Mouse (Mus musculus) gastrocnemius, adult 8-10 months (tissue): ENCODE data around the gene Prkca. TPM values are rescaled to one million over a fixed set of nuclear protein-coding genes. Genes with fewer than 3 reads are reported as not detected.

Experiments used
- DNase-seq, 2 experiments: peaks; one replicate each; pipeline ENCODE4 v3.0.0; 2022; ENCODE audit warnings: low spot score in 2 of 2
- total RNA-seq, 4 experiments: library from RNA; stranded (reverse); gene quantifications; 2 replicates each; pipeline ENCODE4 v1.2.4; 2022

Gene Prkca
- total RNA-seq, 4 experiments from 2014 or later: 50.1 to 62.0 (median 55.0) TPM

DNA sequence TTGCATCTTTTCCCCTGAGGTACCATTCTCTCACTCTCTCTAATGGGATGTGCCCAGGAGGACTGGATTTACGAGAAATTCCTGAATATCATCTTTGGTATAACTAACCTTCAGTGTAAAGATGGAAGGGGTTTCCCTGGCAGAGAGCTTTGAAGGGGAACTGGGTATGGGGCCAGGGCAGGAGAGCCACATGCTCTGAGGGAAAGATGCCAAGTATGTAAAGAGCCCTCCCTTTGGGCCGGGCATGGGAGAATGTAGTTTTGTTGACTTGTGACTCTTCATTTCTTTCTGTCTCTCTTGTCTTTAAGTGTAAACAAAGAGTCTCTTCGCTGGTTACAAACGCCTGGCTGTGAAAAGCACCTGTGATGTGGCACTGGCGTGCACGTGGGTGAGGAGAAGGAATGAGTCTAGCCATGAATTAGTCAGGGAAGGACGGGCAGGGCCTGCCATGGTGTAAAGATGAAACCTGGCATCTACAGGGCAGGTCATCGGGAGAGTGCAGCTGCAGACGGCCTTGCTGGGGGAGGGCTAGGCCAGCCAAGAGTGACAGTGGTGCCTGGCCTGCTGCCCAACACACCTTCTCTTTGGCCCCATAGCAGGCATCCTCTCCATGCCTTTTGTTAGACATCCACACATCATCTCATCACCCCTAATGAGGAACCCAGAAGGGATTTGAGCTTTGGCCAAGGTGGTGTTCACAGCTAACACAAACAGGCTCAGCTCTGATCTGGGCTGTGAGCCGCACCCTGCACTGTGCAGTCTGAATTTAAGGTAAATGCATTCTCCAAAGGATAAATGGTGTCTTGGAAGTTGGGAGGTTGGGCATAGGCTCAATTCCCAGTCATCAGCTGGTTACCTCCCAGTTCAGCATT, 388.3 kb downstream of the Prkca start:
- no peak for DNase-seq

DNA sequence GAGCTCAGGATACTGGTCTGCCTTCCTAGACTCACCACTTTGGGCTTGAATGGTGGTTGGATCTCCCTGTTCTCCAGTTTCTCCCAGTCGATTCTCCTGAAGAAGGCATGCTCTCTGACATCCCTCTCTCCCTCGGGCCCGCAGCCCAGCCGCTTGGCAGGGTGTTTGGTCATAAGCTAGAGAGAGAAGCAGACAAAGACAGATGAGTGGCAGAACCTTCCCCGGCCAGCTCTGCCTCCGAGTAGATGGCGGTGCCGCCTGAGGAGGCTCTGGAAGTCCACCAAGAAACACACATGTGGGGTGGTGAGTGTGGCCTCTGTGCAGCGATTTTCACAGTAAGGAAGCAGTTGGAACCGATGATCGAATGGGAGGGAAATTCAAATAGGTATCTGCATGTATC, 392.3 kb downstream of the Prkca start:
- no peak for DNase-seq

DNA sequence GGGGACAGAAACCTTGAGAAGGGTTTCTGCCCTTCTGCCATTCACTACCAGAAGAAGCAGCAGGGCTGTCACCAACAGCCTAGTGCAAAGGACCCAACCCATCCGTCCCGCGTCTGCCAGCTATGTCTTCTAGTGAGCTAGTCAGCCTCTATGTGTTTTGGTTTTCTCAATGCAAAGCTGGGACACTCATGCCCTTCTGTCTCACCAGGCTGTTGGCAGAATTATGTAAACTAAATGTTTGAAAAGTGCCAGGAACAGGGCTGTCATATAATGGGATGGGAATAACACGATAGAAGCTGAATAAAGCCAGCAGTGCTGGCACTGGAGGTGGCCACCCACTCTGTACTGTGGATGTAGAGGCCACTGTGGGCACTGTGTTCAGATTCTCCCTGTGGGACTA, 393.1 kb downstream of the Prkca start:
- DNase-seq: no peak

DNA sequence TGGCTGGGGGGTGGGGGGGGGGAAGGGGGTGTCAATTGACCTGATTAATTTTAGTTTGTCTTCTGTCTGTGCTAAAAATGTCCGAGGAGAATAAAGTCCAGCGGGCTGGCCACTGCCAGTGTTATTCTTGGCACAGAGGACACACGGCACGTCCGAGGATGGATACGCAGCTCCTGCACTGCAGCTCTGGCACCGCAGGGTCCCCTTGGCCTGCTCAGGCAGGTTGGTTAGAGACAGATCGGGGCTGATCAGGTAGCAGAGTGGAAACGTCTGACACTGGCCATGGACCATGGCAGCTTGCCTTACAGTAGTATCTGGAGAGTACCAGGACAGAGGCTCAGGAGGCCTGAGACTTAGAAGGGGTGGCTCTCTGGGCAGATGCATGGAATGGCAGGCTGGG, 393.5 kb downstream of the Prkca start:
- peak; percentile 29 to 54 for DNase-seq

DNA sequence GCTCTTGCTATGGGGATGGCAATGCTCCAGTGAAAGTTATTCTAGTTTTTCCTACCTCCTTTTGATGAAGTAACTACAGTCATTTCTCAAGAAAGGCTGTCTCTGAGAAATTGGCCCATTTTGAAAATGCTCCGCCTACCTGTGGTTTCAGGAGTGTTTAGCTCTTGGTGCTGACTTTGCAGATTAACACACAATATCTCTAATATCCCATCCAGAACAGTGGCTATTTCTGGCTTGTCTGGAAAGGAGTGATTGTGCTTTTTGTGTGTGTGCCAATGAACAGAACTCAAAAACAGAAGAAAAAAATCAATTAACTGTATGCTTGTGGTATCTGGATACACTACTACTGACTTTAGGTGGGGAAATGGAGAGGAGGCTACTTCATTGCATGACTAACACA, 395.8 kb downstream of the Prkca start:
- no peak for DNase-seq

DNA sequence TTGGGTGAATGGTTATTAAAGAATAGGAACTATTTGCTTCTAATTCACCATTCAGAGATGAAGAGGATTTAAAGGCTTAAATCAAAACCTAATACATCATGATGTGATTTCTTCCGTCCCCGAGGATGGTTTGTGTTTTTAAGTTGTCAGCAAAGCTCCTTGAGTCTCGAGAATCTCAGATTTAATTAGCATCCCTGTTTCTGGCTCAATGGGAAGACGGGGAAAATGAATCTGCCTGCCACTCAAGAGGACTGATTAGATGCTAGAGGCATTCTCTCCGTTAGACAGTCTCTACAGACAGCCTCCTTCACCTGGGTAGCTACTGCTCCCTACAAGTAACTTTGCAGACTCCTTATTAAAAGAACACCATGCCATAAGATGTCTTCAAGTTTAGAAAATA, 396.9 kb downstream of the Prkca start:
- no peak for DNase-seq

DNA sequence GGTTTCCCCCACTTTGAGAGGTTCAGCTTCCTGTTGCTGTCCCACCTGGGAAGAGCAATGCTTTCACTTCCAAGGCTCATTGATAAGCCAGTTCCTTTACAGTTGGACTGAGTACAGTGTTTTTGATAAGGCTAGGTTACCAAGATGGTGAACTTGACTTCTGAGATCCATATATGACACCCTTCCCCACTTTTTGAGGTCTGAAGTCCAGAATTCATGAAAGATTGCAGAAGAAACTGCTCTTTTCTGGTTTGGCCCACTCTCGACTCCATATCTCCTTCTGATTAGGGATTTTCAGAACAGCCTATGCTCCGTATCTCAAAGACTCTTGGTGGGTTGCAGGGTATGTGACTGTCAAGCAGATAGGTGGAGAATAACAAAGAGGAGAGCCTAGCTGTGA, 406.8 kb downstream of the Prkca start:
- no peak for DNase-seq

DNA sequence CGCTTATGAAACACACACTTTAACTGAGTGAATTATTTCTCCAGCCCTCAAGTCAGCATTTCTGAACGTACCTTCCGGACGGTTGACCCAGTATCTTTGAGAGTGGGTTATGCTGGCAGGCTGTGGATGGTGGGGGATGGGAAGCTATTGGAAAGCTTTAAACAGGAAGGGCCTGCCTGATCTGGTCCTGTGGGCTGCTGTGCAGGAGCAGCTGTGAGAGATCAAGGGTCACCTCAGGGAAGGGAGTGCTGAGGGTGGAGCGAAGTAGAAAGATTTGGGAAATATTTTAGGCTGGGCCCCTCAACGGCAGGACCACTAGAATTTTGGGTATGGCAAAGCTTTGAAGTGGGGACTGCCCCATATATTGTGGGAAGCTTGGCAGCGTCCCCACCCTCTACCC, 412.0 kb downstream of the Prkca start:
- DNase-seq: no peak

DNA sequence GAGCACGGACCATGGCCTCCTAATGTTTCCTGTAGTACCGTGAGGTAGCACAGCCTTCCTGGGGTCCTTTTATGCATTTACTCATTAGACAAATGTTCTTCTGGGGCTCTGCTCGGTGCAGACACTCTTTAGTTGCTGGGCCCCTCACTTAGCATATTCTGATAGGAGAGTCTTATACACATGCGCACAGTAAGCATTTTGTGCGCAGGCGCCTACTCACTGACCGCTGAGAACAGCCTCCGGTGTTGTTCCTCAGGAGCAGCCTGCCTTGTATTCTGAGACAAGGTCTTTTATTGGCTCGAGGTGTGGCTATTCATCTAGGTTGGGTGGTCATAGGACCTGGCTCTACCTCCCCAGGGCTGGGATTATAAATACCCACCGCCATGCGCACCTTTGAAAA, 412.4 kb downstream of the Prkca start:
- no peak for DNase-seq

DNA sequence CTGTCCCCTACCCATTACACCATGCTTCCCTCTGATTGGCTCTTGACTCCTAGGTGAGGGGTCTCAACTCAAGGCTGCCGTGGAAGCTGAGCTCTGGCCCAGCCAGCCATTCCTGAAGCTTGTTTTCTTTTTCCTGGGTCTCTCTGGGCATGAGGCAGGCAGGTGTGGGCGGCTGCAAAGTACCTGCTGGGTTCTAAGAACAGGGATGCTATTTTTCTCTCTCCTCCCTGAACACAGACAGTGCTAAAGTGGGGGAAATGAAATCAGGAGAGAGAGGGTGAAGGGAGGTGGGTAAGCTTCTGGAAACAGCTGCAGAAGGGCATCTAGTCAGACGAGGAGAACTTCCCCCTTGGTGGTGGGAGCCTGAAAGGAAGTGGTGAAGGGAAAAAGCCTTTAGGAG, 414.0 kb downstream of the Prkca start:
- DNase-seq: no peak

DNA sequence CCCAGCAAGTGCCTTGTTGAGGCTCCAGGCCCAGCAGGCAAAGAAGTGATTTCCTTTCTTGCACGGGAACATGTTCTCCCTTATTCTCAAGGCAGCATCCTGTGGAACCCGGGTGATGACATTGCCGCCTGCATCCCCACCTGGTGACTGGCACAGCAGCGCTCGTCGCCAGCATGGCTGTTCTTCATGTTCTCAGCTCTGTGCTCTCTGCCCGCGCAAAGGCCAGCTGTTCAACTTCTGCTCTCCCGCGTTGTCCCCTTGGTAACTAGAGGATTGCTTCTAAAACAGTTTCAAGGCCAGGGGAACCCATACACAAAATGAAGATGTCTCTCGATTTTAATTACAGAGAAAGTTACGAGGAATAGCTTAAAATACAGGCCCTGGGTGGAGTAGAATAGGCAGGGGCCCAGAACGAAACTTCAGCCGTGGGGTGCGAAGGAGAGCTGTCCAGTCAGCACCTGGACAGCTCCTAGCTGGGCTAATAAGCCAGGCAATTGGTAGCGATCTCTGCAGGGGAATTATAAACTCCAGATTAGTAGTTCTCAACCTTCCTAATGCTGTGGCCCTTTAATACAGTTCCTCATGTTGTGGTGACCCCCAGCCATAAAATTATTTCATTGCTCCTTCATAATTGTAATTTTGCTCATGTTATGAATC, 423.7 kb downstream of the Prkca start:
- no peak for DNase-seq

DNA sequence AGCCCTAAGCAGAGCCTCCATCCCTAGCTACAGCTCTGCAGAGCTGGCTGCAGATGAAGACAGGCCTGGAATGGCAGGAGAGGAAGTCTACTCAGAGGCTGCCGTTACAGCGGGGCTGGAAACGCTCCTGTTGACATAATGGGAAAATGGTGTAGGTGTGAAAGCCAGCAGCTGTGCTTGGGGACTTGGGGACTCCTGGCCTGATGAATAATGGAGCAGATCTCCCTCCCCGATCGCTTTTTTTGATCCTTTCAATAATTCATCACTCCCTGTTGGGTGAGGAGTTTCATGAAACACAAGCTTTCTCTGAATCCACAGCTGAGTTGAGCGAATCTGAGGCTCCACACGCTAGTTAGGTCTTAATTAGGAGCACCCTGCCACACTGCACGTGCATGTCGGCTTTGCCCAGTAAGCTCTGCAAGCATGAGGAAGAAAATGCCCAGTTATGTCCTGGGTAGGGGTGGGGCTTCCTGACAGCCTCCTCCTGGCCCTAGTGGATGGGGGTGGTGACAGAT, 425.9 kb downstream of the Prkca start:
- DNase-seq: no peak

DNA sequence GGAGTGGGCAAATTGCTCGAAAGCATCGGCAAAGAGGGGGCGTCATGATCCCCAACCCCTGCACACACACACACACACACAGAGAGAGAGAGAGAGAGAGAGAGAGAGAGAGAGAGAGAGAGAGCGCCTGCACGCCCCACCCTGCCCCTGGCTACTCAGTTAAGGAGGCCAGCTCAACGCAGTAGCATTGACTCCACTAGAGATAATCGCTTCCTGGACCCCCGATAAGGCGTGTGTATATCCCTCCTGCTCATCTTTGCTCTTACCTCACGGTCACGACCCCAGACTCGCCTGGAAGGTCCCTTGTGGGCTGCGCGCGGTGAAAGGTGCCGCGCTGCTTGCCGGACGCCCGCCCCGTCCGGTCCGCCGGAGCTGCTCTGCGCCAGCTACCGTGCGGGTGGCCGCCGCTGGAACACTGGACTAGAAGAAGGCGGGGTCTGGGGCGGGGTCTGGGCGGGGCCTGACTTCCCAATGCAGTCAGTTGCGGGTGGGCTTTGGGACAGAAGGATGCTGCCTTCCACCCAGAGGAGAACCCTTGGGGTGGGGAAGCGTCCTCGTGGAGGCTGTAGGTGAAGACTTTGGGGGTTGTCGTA, 429.0 kb downstream of the Prkca start, which contains the start of gene Cacng5:
Gene Cacng5, minus strand, starts transcription at position 422 of the 593 bp plus-strand sequence.
- DNase-seq: no peak

DNA sequence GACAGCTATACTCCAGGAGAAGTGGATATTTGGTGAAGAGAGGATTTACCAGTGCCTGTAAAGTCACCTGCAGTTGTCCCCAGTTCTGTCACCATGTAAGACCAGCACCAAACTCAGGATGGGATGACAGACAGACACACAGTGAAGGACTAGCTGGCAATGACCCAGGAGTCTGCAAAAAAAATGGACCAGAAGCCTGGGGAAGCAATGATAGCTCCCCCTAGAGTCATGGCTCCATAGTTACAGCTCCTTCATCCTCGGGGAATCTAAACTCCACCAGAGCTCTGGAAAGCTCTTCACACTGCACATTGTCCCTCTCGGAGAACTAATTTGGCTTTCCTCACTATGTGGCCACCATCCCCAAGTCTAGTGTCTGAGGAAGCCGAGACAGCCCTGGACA, 430.4 kb downstream of the Prkca start:
- DNase-seq: no peak

DNA sequence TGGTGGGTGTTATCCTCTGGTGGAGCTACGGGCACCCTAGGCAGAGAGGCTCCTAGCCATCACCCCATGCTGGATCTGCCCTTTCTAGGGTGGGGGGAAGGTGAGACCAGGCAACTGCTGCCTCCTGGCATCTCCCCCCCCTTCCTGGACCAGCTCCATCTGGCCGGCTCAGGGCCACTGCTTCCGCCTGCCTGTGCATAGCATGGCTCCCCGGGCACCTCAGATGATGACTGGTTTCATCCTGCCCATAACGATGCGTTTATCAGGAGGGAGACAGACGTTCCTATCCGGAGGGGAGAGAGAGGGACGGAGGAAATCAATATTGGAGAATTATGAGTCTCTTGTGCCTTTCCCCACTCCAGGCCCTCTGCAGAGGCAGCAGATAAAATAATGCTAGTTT, 438.4 kb downstream of the Prkca start:
- no peak for DNase-seq

DNA sequence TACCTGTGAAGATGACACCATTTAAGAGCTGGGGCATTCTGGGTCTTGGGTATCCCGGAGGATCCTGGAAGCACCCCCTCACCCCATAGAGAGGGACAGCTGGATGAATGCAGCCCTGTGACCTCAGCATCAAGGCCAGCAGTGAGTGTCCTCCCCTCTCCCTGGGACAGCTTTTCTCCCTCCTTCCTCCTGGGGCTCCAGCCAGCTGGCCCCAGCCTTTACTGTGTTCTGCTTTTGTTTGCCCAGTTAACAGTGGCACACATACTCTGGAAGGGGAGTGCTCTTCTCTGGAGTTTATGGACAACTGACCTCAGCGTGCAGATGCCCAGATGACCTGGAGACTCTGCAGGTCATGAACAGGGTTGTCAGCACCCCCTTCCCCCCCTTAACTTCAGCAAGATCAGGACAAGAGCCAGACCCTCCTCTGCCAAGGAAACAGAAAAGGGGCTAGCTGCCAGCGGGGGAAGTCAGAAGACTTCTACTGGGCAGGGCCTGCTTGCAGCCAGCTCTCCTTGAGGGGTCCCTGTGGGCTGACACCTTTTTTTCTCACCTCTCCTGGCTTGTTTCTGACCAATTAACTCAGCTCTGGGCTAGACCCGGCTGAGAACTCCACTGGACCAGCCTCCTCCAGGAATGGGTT, 439.6 kb downstream of the Prkca start:
- DNase-seq: no peak

DNA sequence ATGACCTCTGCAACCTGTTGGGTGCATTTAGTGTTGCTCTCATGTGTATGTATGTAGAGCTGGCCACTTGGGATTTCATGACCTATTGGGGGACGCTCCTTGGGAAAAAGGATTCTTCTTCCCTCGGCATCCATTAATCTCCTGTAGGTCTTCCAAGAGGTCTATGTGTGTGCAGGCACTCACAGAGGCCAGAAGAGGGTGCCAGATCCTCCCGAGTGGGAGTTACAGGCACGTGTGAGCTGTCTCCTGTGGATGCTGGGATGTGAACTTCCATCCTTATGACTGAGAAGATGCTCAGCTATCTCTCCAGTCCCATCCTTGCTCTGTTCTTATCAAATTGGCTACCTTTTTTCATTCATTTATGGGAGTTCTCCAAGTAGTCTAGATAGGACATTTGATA, 443.3 kb downstream of the Prkca start:
- no peak for DNase-seq

DNA sequence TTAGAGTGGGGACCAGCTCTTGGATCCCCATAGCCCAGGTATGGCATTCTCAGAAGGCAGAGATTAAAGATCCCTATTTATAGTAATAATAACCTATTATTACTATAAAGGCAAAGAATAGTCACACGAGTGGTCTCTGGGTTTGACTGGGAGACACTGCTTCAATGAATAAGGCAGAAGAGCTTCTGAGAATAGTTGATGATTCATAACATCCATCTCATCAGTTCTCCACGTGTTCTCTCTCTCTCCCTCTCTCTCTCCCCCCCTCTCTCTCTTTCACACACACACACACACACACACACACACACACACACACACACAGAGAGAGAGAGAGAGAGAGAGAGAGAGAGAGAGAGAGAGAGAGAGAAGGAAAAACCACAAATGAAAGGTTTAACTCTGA, 445.0 kb downstream of the Prkca start:
- no peak for DNase-seq

DNA sequence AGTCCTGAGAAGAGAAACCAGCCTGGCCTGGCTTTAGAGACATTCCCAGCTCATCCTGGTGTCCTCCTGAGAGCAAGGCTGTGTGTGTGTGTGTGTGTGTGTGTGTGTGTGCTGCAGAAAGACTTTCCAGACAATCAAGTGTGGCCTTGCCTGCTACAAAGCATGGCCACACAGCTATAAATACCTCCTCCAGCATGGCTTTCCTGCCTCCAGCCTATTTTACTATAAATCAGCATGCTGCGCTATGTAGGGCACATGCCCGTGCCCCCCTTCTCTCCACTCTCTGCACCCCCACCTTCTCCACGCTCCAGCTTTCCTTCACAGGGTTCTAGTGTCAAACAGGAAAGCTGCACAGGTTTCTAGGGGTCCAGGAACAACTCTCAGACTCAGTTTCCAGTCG, 448.1 kb downstream of the Prkca start:
- no peak for DNase-seq

DNA sequence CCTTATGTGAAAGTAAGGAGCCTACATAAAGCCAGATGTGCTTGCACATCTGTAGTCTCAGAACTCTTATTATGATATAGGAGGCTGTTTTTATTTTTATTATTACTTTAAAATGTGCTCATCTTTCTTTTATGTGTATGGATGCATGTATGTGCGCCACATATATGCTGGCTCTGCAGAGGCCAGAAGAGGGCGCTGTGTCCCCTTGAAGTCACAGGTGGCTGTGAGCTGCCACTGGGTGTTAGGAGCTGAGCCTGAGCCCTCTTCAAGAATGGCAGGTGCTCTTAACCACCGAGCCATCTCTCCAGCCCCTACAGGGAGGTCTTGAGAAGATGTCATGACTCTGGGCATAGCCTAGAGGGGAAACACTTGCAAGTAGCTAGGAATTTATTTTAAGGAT, 452.4 kb downstream of the Prkca start:
- DNase-seq: no peak

DNA sequence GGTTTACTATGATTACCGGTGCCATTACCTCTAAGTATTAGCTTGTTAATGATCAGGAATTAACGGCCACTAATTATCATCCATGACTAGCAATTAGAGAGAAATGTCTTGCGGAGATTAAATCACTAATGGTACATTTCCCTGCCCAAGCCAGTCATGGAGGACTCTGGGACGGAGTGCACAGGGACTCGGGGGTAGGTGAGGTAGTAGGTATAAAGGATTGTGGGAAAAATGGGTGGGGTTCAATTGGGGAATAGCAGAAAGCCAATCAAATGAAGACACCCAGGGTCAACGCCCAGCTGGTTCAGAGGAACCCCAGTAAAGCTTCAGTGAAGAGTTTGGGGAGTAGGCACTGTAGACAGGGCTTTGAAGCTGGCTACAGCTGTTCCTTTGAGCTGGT, 456.4 kb downstream of the Prkca start:
- no peak for DNase-seq
